Mouse (Mus musculus) liver, postnatal 0 days (tissue): ENCODE data around the gene Rnf111.

Experiments used
- CTCF ChIP-seq: sonication (generic); IDR thresholded peaks from 2 replicates; pipeline ENCODE4 v1.5.1; 2016; ENCODE audit warnings: antibody characterized with exemption, low read depth
- EP300 ChIP-seq: IDR thresholded peaks from 2 replicates; pipeline ENCODE4 v1.6.1; 2016; ENCODE audit warnings: antibody characterized with exemption, low read depth, mild to moderate bottlenecking

- TF ChIP-seq CTCF = no peak
- no peak for TF ChIP-seq EP300
Observed at GRCm38 (mm10) chr9:70396083-70396482, 107.4 kb downstream of the Rnf111 start.
